Mouse (Mus musculus): ENCODE data around the gene Gsdma2.
"Not testable (repeated sequence)": the region's sequence is repeated elsewhere in the genome, so short reads cannot be mapped to it uniquely, and the experiment has no call there.

Gsdma2 gene

DNA sequence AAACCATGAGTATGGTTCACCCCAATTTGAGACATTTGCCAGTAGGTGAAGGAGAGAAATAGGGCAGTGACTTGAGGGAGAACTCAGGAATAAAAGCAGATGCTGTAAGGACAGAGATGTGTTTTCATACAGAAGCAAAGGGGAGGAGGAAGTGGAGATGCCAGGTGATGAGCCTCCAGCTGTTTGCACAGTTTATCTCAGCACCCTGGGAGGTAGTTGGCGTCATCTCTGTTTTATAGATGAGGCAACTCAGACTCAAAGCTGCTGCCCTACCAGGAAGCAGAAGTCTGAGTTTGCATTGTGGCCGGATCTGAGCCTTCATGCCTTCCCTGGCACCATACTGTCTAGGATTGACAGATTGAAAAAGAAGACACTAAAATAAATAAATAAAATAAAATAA lies 22.4 kb downstream of the Gsdma2 start:
- DNase-seq (ENCODE audit: low spot score) = no peak

DNA sequence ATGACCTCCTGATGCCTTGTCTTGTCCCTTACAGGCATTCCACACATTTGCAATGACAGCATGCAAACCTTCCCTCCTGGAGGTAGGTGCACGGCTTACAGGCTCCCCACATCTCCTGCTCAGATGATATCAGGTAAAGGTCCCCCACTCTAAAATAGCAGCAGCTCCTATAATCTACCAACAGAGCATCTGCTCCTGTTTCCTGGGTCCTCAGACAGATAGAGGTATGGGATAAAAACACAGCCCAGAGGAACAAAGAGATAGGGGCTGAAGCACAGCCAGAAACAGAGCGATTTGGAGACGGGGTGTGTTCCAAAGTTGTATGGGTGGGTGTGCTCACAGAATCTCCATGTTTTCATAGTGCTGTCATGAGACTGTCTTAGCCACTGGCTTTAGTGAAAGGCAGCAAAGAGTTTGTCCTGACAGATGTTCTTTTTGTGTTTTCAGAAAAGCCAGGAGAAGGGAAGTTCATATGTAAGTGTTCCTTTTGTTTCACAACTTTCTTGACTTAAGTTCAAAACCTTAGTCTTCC lies 24.8 kb downstream of the Gsdma2 start:
- no peak for DNase-seq (ENCODE audit: low spot score)

DNA sequence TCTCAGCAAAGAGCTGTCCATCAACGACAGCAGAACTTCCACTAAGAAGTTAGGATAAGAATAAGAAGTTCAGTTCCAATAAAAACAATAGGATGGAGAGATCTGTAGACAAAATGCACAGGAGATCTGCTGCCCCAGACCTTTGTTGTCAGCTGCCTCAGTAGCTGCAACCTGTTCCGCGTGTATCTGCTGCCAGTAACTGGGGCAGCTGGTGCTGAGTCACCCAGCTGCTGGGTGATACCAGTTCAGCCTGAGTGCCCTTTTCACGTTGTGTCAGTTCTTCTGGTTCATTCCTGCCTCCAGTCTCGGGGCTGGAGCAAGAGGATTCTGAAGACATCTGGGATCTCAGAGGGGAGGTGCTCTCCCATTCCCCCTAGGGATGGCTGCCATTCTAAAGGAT lies 25.3 kb downstream of the Gsdma2 start:
- peak; percentile 19 for DNase-seq (ENCODE audit: low spot score)

DNA sequence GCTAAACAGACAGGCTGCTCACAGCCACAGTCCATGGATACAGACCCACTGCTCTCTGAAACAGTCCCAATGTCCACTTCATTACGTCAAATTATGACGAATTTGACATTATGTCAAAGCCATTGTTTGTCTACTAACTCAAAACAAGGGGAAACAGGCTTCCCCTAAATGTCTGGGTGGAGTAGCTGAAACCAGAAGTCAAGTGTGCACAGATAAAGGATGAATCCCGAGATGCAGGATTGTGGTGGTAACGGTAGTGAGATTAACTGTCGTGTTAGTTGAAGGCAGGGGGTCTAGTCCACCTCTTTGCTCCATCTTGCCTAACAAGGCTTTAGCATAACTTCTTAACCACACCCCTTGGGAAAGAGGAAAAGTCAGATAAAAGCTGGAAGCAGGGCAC lies 25.9 kb downstream of the Gsdma2 start:
- no peak for DNase-seq (ENCODE audit: low spot score)

DNA sequence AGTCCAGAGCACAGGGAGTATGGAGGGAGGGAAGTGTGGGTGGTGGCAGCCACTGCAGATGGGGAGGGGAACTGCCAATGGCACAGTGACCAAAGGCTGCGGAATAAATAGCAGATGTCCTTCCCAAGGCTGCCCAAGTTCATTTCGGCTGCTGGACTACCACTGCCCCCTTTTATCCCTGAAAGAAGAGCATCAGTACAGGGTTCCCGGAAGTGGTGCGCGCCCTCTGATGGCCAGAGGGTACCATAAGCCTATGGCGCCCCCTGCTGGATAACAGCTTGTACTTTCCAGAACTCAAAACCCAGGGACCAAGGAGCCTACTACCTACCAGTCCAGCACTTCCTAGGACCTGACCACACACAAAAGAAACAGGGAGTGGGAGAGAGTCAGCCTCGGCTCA lies 26.6 kb downstream of the Gsdma2 start:
- peak; percentile 40 for DNase-seq (ENCODE audit: low spot score)

DNA sequence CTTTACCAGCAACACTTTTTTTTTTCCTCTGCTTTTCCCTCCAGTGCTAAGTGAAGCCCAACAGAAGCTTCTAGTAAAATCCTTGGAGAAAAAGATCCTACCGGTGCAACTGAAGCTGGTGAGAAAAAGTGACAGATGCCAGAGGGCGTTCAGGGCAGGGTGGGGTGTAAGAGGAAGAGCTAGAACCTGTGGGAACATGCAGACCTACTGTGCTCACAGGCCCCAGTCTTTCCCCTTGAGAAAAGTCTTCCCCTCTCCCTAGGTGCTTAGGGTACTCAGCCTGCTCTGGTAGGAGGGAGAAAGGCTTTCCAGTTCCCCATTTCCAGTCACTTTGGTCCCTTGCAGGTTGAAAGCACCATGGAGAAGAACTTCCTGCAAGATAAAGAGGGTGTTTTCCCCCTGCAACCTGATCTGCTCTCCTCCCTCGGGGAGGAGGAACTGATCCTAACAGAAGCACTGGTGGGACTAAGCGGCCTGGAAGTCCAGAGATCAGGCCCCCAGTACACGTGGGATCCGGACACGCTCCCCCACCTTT lies 29.3 kb downstream of the Gsdma2 start:
- no peak for DNase-seq (ENCODE audit: low spot score)

DNA sequence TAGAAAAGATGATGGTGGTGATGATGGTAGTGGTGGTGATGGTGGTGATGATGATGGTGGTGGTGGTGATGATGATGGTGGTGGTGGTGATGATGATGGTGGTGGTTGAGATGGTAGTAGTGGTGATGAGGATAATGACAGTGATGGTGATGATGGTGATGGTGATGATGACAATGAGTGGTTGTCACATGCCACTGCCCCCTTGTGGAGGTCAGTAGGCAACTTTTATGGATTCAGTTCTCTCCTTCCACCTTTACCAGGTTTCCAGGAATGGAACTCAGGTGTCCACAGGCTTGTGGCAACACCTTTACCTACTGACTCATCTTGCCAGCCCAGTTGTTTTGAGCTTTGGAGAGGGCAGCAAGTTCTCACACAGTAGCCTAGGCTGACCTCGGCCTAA lies 33.5 kb downstream of the Gsdma2 start:
- no peak for DNase-seq (ENCODE audit: low spot score)

DNA sequence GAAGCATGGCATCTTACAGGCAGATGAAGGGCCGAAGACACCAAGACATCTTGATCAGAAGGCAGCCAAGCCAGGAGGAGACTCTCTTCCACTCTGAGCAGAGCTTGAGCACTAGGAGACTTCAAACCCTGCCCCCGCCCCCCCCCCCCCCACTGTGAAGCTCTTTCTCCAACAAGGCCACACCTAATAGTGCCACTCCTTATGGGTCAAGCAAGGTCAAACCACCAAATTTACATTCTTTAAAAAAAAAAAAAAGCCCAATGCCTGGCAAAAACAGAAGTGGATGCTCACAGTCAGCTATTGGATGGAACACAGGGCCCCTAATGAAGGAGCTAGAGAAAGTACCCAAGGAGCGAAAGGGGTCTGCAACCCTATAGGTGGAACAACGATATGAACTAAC lies 34.0 kb downstream of the Gsdma2 start:
- not testable (repeated sequence) for DNase-seq (ENCODE audit: low spot score)

DNA sequence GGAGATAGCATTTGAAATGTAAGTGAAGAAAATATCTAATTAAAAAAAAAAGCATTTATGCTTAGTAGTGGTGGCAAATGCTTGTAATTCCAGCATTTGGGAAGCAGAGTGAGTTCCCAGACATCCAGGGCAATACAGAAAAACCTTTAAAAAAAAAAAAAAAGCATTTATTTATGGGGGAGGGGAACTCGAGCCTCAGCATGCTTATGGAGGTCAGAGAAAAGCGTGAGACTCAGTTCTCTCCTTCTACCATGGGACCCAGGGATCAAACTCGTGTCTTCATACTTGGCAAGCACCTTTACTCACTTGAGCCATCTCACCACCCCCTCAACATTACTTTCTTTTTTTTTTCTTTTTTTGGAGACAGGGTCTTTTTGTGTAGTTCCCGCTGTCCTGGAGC lies 34.6 kb downstream of the Gsdma2 start:
- no peak for DNase-seq (ENCODE audit: low spot score)

DNA sequence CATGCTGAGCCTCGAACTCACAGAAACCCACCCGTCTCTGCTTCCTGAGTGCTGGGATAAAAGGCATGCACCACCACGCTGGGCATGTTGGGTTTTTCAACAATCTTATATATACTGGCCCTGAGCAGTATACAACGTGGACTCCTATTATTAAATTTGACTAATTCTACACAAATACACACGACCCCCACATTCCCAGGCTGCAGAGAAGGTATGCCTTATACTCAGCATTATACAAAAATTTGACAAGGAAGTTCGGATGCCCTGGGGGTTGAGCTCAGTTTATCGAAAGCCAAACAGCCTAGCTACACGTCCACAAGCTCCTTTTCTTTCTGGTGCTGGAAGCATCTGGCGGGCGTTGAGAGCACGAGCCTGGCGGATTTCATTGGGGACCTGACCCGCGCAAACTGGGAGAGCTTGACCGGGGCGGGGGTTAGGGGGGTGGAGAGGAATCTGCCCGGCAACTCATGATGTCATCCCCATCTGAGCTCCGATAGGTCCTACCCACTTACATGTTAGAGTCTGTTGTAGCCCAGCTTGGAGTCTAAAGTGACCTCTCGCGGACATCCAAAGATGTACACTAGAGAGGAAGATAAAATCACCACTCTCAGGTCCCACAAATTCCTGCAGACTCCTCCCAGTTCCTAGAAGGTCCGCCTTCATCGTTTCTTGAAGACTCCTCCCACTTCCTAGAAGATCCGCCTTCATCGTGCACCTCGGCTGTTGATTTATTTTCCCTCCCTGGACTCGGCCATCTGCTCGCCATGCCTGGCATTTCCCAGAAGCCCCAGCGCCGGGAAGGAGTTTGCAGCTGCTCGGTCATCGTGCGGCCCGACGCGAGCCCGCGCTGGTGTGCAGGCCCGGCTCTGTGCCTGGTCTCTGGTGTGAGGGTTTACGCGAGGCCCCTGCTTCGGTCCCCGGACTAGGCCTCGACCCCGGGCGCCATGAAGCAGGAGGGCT lies 35.5 kb downstream of the Gsdma2 start, which contains the start of gene Psmd3:
Gene Psmd3, plus strand, starts transcription at position 769 of the 960 bp plus-strand sequence.
- peak; percentile 96 for DNase-seq (ENCODE audit: low spot score)

DNA sequence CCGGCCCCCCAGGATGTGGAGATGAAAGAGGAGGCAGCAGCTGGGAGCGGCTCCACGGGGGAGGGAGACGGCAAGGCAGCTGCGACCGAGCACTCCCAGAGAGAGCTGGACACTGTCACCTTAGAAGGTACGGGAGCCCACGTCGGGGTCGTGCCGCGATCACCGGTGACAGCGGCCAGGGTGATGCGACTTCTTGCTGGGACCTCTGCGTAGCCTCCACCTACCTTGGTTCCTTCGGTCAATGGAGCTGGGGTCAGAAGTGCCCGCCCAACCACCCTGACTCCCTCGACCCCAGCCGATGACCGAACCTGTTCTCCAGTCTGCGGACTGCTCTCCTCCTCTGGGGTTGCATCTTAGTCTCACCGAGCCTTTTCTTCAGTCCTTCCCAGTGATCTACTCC lies 36.3 kb downstream of the Gsdma2 start:
- DNase-seq (ENCODE audit: low spot score) = no peak

DNA sequence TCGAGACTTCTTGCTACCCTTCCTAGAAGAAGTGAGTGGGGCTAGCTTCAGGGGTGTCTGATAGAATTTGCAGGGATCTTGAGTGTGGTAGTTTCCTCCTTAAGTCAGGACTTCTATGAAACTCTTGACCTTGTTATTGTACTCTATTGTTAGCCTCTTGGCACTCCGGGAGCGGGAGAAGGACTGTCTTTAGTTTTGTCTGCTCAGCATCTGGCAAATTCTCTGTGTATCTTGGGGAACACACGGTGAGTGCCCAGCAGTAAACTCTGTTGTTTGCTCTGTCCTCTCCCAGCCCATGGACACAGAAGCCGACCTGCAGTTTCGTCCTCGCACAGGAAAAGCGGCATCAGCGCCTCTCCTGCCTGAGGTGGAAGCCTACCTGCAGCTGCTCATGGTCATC lies 39.1 kb downstream of the Gsdma2 start:
- DNase-seq (ENCODE audit: low spot score) = no peak

DNA sequence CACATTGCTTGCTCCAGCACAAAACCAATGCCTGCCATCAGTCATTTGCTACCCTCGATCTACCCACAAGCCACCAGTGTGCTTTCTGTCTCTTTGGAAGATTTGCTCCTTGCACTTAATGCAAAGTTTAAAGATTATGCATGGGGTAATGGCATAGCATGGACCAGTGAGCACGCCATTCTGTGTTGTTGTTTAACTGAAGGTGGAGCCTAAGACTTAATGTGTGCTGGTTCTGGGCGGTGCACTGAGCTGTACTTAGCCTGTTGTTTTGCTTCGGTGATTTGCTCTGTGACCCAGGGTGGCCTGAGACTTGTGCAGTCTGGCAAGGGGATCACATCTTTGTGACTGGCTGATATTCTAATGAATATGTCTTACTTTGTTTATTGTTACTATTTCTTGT lies 40.4 kb downstream of the Gsdma2 start:
- no peak for DNase-seq (ENCODE audit: low spot score)

DNA sequence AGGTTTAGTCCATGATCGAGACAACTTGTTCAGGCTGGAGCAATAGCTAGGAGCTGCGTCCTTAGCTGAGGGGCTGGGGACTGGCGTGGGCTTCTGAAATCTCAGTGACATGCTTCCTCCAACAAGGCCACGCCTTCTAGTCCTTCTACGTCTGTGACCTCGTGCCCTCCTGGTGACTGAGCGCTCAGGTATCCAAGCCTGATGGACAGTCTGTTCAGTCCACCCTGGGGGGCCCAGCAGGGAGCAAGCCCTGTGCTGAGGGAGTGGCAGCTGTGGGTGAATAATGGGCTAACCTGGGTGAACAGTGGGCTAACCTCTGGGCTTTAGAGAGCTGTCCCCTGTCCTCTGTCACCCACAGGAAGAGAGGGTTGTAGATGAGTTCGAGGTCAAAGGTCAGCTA lies 41.5 kb downstream of the Gsdma2 start:
- no peak for DNase-seq (ENCODE audit: low spot score)

DNA sequence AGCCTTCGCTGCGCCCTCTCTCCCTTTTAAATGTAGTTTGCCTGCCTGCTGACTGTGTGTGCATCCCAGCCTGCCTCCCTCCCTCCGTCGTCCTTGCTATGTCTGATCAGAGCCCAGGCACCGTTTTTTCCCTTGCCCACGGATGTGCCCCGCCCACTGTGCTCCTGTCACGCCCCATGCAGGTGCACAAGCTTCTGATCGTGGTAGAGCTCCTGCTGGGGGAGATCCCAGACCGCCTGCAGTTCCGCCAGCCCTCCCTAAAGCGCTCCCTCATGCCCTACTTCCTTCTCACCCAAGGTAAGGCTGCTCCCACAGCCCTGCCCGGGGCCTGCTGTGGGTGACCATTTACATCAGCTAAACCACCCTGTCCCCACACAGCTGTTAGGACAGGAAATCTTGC lies 46.6 kb downstream of the Gsdma2 start:
- DNase-seq (ENCODE audit: low spot score) = no peak

DNA sequence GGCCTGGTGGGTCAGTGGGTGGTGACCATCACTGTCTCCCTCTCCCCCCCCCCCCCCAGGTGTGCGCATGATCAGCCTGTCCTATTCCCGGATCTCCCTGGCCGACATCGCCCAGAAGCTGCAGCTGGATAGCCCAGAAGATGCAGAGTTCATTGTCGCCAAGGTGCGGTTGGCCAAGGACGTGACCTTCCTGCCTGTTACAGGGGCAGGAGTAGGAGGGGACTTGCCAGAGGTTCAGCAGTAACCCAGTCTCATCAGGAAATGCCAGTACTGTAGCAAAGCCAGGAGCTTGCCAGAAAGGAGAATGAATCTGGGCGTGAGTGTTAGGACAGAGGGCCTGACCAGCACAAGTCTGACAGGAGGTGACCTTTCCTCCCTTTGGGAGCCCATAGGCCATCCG lies 47.2 kb downstream of the Gsdma2 start:
- no peak for DNase-seq (ENCODE audit: low spot score)

DNA sequence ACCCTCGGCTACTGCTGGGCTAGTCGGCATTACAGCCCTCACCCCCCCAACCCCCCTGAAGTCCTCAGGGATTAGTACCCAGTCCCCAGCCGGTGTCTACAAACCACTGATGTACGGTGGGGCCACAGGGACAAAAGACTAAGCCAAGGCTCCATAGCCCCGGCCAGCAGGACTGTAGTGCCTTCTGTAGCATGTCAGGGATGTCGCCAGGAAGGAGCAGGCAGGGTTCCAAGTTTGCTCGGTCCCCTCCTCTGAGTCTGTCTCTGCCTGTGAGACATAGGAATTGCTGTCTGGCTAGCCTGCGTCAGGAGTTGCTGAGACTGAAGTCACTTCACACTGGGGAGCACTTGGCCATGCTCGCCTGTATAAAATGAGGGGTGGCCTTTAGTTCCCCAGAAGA lies 47.7 kb downstream of the Gsdma2 start:
- DNase-seq (ENCODE audit: low spot score) = no peak

DNA sequence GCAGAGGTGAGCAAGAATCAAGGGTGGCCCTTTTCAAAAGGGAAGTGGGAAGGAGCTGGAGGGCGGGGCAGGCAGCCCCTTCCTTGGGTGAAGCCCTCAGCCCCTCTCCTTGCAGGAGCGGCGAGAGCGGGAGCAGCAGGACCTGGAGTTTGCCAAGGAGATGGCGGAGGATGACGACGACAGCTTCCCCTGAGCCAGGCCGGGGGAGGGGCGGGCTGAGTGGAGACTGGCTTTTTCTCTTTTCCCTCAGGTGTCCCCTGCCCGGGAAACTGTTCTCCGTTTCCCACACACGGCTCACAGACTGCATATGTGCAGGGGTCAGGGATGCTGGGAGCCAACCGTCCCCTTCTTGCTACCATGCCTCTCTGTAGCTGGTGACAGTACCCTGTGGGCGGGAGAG lies 48.8 kb downstream of the Gsdma2 start:
- DNase-seq (ENCODE audit: low spot score) = no peak

DNA sequence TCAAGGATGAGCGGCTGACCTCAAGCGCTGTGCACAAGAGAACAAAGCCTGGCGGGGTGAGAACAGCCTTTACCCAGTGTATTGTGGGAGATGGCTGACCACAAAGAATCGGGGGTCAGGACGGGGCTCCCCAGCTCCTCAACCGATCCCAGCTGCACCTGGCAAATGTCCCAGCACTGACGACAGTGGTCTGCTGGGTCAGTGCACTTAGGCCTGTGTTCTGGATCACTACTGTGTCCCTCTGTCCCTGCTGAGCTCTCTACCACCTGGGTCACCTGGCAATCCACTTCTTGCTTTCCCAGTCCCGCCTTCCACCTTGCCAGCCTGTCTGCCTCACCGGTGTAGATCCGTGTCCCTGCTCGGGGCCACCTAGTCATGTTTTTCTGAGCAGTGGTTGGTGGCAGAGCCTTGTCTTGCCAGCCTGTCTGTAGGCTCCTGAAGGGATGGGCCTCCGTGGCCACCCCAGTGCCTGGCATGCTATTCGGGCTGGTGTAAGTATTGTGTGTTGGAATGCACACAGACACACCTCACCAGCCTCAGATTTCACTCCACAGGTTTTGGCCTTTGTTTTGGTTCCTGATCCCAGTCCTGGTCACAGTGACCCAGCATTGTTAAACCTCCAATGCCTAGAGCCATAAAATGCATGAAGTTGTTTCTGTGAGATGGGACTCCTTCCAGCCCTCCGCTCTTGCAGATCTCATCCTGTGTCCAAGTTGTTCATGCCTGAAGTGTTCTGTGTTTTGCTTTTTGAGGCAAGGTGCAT lies 50.1 kb downstream of the Gsdma2 start:
- no peak for DNase-seq (ENCODE audit: low spot score)

DNA sequence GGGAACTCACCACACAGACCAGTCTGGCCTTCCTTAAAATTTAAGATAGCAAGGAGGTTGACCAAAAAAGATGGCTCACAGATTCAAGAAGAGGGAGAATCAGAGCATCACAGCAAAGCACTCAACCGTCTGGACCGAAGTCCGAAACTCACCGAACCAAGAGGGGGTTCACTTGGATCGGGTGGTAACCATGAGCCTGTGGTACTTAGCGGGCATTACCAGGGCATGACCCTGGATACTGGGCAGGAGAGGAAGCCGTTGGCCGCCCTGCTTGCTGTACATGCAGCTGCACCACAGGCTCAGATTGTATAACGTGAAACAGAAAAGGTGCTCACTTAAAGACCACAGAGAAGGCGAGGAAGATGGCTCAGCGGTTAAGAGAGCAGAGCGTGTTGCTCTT lies 50.7 kb downstream of the Gsdma2 start:
- DNase-seq (ENCODE audit: low spot score) = no peak

DNA sequence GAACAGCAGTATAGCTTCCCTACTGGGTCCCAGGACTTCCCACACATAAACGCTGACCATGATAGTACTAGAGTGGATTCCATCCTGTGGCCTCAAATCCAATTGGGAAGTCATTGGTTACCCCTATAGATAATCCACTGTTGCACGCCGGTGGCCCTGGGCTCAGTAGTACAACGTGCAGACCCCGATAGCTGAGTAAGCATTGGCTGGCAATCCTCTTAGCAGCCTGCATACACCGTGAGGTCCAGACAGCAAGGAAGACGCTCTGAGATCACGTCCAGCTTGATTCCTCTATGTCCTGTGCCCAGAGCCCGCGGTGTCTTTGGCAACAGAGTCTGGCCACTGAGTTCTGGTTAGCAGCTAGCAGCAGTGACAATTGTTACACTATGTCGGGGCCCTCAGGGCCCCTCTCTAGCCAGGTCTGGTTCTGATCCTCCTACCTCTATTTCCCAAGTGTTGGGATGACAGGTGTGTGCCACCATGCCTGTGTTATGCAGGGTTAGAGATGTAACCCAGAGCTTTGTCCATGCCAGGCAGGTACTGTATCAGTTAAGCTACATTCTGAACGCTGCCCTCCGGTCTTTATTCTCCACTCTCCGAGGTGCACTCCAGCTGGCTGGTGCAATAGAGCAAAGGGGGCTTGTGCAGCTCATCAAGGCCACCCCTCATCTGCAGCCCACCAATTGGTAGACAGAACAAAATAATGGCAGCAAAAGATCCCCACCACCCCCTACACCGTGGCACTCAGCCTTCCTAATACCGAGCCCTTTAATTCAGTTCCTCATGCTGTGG lies 52.5 kb downstream of the Gsdma2 start:
- no peak for DNase-seq (ENCODE audit: low spot score)

DNA sequence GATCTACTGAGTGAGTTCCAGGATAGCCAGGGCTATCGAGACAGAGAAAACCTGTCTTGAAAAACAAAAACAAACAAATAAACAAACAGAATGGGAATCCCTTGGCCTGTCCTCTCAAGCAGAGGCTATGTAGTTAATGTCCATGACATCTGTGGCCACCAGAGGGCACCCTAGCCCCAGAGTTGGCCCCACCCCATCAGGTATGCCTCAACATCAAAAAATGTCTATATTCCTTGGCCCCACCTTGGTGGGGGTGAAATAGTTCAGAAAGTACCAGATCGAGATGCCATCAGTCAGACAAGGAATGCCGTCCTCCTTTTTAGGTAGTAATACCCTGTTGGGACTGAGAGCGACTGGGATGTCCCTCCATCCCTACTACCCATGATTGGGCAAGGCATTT lies 53.4 kb downstream of the Gsdma2 start:
- peak; percentile 80 for DNase-seq (ENCODE audit: low spot score)
